Mouse (Mus musculus) cerebellum, adult 2 months (tissue): ENCODE data around the gene Ninj2.

ENCODE experiments used
- CTCF ChIP-seq: fragments of 200-500 bp; IDR thresholded peaks from 2 replicates; pipeline ENCODE4 v1.5.1; 2011; ENCODE audit warnings: low read depth, mild to moderate bottlenecking, control low read depth, low read length, moderate library complexity, borderline replicate concordance; ENCODE audit not compliant: insufficient read depth
- POLR2A ChIP-seq: fragments of 200-500 bp; IDR thresholded peaks from 2 replicates; pipeline ENCODE4 v1.6.1; 2011; ENCODE audit warnings: low read length, control low read depth, borderline replicate concordance; ENCODE audit not compliant: insufficient read depth

GRCm38 (mm10) chr6:120101221-120101620 lies 8.1 kb downstream of the Ninj2 start:
- no peak for TF ChIP-seq CTCF
- no peak for TF ChIP-seq POLR2A
